Mouse (Mus musculus) lung, embryonic 15.5 days (tissue): ENCODE results near the gene Rnf41. TPM values are rescaled to one million over a fixed set of nuclear protein-coding genes. Genes with fewer than 3 reads are reported as not detected.

Experiments used
- ATAC-seq: fragments of 200-750 bp; cut with Nextera tagmentation; 2 replicates; pipeline ENCODE4 v1.8.0; 2017; ENCODE audit warnings: moderate number of reproducible peaks, borderline replicate concordance; ENCODE audit not compliant: low FRiP score, low TSS enrichment; ENCODE audit errors: extremely low read depth
- H3K27ac ChIP-seq: fragments of 300-500 bp; sonication (generic); 2 replicates; pipeline ENCODE4 v1.5.1; 2015; ENCODE audit warnings: moderate library complexity, mild to moderate bottlenecking, inconsistent platforms
- H3K27me3 ChIP-seq: fragments of 300-500 bp; sonication (generic); 2 replicates; pipeline ENCODE4 v1.6.1; 2015; ENCODE audit warnings: inconsistent platforms
- H3K36me3 ChIP-seq: fragments of 300-500 bp; sonication (generic); 2 replicates; pipeline ENCODE4 v1.6.1; 2015; ENCODE audit warnings: inconsistent platforms
- H3K4me1 ChIP-seq: fragments of 300-500 bp; sonication (generic); 2 replicates; pipeline ENCODE4 v1.6.1; 2015; ENCODE audit warnings: inconsistent platforms
- H3K4me2 ChIP-seq: fragments of 300-500 bp; sonication (generic); 2 replicates; pipeline ENCODE4 v1.6.1; 2015; ENCODE audit warnings: inconsistent platforms, mild to moderate bottlenecking, moderate library complexity
- H3K4me3 ChIP-seq: fragments of 300-500 bp; sonication (generic); 2 replicates; pipeline ENCODE4 v1.5.1; 2015; ENCODE audit warnings: mild to moderate bottlenecking, inconsistent platforms
- H3K9ac ChIP-seq: fragments of 300-500 bp; sonication (generic); 2 replicates; pipeline ENCODE4 v1.6.1; 2015; ENCODE audit warnings: inconsistent platforms
- H3K9me3 ChIP-seq: fragments of 300-500 bp; sonication (generic); 2 replicates; pipeline ENCODE4 v1.6.1; 2016; ENCODE audit warnings: inconsistent platforms
- WGBS: fragments of 180-500 bp; shearing (Covaris S2); methylation state at CpG from one replicate; pipeline ENCODE4 v1.1.7; 2015; 5-methylcytosine and 5-hydroxymethylcytosine counted together
- polyA plus RNA-seq: library from polyadenylated mRNA; unstranded; fragments of >200 nt; fragmentation: Nextera tagmentation; extraction: Ambion mirVana; gene quantifications from 2 replicates; pipeline ENCODE4 v1.2.1, GENCODE M21; 2015

Rnf41 gene
- polyA plus RNA-seq, 1 experiment from 2014 or later, result 42.1 TPM

DNA sequence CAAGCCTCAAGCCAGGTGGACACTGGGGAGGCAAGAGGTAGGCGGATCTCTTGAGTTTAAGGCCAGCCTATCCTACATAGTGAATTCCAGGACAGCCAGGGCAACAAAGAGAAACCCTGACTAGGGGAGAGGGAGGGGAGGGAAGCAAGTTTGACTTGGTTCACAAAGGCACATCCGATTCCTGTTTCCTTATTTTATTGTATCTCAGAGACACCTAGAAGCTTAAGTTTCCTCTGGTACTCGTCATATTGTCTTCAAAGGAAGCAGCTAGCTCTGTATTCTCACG, 954 bp upstream of the Rnf41 start:
- Histone ChIP-seq H3K36me3 (peaks cover 11% of the 10 kb centered on the region; the same call in 1 of the 2 replicates), H3K4me1 (peaks cover 32% of the 10 kb centered on the region)
- 16% methylated on average over 4 of the region's 4 CpGs for WGBS

GRCm38 (mm10) chr10:128412055-128412381, 561 bp downstream of the Rnf41 start:
- no peaks in the 10 kb centered on the region for H3K27me3 ChIP-seq
- peaks cover 20% of the 10 kb centered on the region for H3K36me3 ChIP-seq
- H3K4me2 ChIP-seq, result peak overlapping the region; percentile 96
- H3K9ac ChIP-seq, result peak overlapping the region; percentile 82
- H3K27ac ChIP-seq, result peak overlapping the region; percentile 97
- peak overlapping the region; percentile 89 for H3K4me3 ChIP-seq
- WGBS, result under 1% methylated on average over 14 of the region's 14 CpGs
- H3K9me3 ChIP-seq, result no peaks in the 10 kb centered on the region
- ATAC-seq, result no peak
- H3K4me1 ChIP-seq, result peaks cover 32% of the 10 kb centered on the region

More for the DNA sequence above, 954 bp upstream of the Rnf41 start:
- Histone ChIP-seq H3K4me3 (peak overlapping the region; percentile 89), H3K4me2 (peak overlapping the region; percentile 96), H3K9me3 (no peaks in the 10 kb centered on the region), H3K9ac (peak overlapping the region; percentile 74), H3K27ac (peak overlapping the region; percentile 97), H3K27me3 (no peaks in the 10 kb centered on the region)
- no peak for ATAC-seq

DNA sequence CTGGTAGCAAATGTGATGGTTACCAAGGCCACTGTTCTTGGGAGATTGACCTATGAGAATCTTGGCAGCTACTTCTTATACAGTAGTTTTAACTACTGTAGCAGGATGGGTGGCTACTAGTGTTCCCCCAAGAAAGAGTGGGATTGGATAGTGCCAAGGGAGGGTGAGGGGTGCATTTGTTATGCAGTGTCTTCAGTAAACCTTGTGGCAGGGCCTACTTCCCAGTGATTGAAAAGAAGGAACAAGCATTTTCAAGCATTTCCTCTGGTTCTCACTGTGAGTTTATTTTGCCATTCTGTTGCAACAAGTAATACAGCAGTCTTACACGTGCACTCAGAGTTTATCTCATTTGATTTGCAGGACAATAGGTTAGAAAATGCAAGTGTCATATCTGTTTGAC, 1.1 kb downstream of the Rnf41 start:
- Histone ChIP-seq H3K27me3 (no peaks in the 10 kb centered on the region), H3K36me3 (peaks cover 25% of the 10 kb centered on the region), H3K4me2 (peak overlapping the region; percentile 96), H3K9ac (peak overlapping the region; percentile 82; the same call in 1 of the 2 replicates), H3K4me1 (peaks cover 32% of the 10 kb centered on the region), H3K4me3 (peak overlapping the region; percentile 89), H3K9me3 (no peaks in the 10 kb centered on the region), H3K27ac (peak overlapping the region; percentile 97)
- ATAC-seq, result no peak
- 27% methylated on average over 1 of the region's 1 CpGs for WGBS

GRCm38 (mm10) chr10:128413076-128413475, 1.6 kb downstream of the Rnf41 start:
- Histone ChIP-seq H3K9ac (no peak overlapping the region), H3K4me3 (peak overlapping the region; percentile 89; the same call in 1 of the 2 replicates), H3K4me2 (peak overlapping the region; percentile 96), H3K27ac (no peak overlapping the region), H3K9me3 (no peaks in the 10 kb centered on the region), H3K36me3 (peaks cover 28% of the 10 kb centered on the region), H3K27me3 (no peaks in the 10 kb centered on the region), H3K4me1 (peaks cover 32% of the 10 kb centered on the region)
- WGBS, result 40% methylated on average over 1 of the region's 1 CpGs
- no peak for ATAC-seq

- Histone ChIP-seq H3K9ac (no peak overlapping the region), H3K27ac (no peak overlapping the region), H3K36me3 (peaks cover 42% of the 10 kb centered on the region), H3K4me1 (peaks cover 24% of the 10 kb centered on the region), H3K4me3 (no peak overlapping the region), H3K4me2 (no peak overlapping the region), H3K27me3 (no peaks in the 10 kb centered on the region), H3K9me3 (no peaks in the 10 kb centered on the region)
- no peak for ATAC-seq
- 77% methylated on average over 5 of the region's 5 CpGs for WGBS
Observed at GRCm38 (mm10) chr10:128414848-128415247, 3.4 kb downstream of the Rnf41 start.

- peaks cover 61% of the 10 kb centered on the region for H3K36me3 ChIP-seq
Observed at GRCm38 (mm10) chr10:128422426-128422825, 11.0 kb downstream of the Rnf41 start.

DNA sequence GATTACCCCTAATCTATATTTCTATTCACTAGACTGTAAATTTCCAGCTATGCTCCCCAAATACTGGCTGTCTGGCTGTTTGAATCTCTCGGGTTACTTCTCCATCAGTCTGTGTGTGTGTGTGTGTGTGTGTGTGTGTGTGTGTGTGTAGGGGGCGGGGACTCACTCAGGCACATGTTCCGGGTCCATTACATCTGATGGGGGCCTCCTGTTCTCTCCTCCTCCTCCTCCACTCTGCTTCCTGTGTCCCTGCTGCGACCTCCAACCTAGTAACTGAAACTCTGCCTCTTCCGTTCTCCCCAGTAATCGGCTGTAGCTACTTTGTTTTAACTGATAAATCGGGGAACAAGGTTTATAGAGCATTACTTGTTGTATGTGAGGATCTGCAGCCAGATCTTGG, 13.1 kb downstream of the Rnf41 start:
- ATAC-seq, result no peak
- no peaks in the 10 kb centered on the region for H3K27me3 ChIP-seq
- H3K4me3 ChIP-seq, result no peak overlapping the region
- no peak overlapping the region for H3K4me2 ChIP-seq
- H3K9ac ChIP-seq, result no peak overlapping the region
- no peaks in the 10 kb centered on the region for H3K4me1 ChIP-seq
- 29% methylated on average over 7 of the region's 7 CpGs for WGBS
- H3K27ac ChIP-seq, result no peak overlapping the region
- no peaks in the 10 kb centered on the region for H3K9me3 ChIP-seq
- peaks cover 57% of the 10 kb centered on the region for H3K36me3 ChIP-seq

More at GRCm38 (mm10) chr10:128422426-128422825, 11.0 kb downstream of the Rnf41 start:
- H3K4me3 ChIP-seq, result no peak overlapping the region
- H3K27me3 ChIP-seq, result no peaks in the 10 kb centered on the region
- ATAC-seq, result no peak
- H3K4me2 ChIP-seq, result no peak overlapping the region
- H3K9ac ChIP-seq, result no peak overlapping the region
- no peak overlapping the region for H3K27ac ChIP-seq
- WGBS, result 76% methylated on average over 5 of the region's 5 CpGs
- no peaks in the 10 kb centered on the region for H3K4me1 ChIP-seq
- no peaks in the 10 kb centered on the region for H3K9me3 ChIP-seq

GRCm38 (mm10) chr10:128425260-128425659, 13.8 kb downstream of the Rnf41 start:
- 67% methylated on average over 3 of the region's 3 CpGs for WGBS
- Histone ChIP-seq H3K36me3 (peaks cover 59% of the 10 kb centered on the region), H3K27me3 (no peaks in the 10 kb centered on the region), H3K9ac (no peak overlapping the region), H3K4me1 (no peaks in the 10 kb centered on the region), H3K4me2 (no peak overlapping the region), H3K27ac (no peak overlapping the region), H3K9me3 (no peaks in the 10 kb centered on the region), H3K4me3 (no peak overlapping the region)
- no peak for ATAC-seq

DNA sequence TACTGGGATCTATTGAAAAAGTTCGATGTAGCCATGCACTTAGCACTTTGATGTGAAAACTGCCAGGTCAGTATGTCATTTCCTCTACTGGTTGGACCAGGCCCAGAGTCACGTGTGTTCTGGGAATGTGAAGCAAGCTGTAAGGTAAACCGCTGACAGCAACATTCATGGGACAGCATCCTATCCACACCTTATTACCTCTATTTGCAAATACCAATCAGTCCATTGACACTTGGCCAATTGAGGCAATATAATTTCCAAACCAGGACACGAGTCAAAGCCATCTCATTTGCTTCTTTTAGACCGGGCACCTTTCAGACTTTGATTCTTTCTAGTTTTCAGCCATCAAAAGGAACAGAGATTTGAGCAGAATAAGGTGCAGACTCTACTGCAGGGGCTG, 17.6 kb downstream of the Rnf41 start:
- Histone ChIP-seq H3K9me3 (no peaks in the 10 kb centered on the region), H3K36me3 (peaks cover 51% of the 10 kb centered on the region), H3K27ac (no peak overlapping the region), H3K4me1 (no peaks in the 10 kb centered on the region), H3K9ac (no peak overlapping the region), H3K27me3 (no peaks in the 10 kb centered on the region), H3K4me2 (no peak overlapping the region), H3K4me3 (no peak overlapping the region)
- ATAC-seq, result no peak
- 85% methylated on average over 5 of the region's 5 CpGs for WGBS

- whole genome bisulfite sequencing, result 62% methylated on average over 4 of the region's 4 CpGs
- Histone ChIP-seq H3K9ac (no peak overlapping the region), H3K4me1 (no peaks in the 10 kb centered on the region), H3K9me3 (no peaks in the 10 kb centered on the region), H3K27me3 (no peaks in the 10 kb centered on the region), H3K27ac (no peak overlapping the region), H3K4me2 (no peak overlapping the region), H3K36me3 (peaks cover 53% of the 10 kb centered on the region), H3K4me3 (no peak overlapping the region)
- ATAC-seq, result no peak
Observed at GRCm38 (mm10) chr10:128429454-128429853, 18.0 kb downstream of the Rnf41 start.

DNA sequence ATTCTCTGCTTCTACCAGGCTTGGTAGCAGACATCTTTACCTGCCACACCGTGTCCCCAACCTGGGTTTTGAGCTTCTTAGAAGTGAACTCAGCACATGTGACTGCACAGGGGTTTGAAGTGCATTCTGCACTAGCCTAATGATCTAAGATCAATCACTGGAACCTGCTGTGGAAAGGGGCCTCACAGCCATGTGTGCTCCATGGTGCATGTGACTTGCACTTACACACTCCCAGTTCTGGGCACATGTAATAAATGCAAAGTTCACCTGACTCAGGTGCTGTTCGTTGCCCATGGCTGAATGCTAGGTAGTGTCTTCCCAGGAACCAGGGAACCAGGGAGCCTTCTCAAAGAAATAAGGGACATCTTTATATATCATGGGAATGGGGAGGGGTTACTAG, 22.0 kb downstream of the Rnf41 start:
- peaks cover 81% of the 10 kb centered on the region for H3K36me3 ChIP-seq
- no peak overlapping the region for H3K9ac ChIP-seq
- no peaks in the 10 kb centered on the region for H3K9me3 ChIP-seq
- no peaks in the 10 kb centered on the region for H3K4me1 ChIP-seq
- H3K4me3 ChIP-seq, result no peak overlapping the region
- no peaks in the 10 kb centered on the region for H3K27me3 ChIP-seq
- H3K27ac ChIP-seq, result no peak overlapping the region
- no peak overlapping the region for H3K4me2 ChIP-seq
- ATAC-seq, result no peak
- 91% methylated on average over 2 of the region's 2 CpGs for WGBS

DNA sequence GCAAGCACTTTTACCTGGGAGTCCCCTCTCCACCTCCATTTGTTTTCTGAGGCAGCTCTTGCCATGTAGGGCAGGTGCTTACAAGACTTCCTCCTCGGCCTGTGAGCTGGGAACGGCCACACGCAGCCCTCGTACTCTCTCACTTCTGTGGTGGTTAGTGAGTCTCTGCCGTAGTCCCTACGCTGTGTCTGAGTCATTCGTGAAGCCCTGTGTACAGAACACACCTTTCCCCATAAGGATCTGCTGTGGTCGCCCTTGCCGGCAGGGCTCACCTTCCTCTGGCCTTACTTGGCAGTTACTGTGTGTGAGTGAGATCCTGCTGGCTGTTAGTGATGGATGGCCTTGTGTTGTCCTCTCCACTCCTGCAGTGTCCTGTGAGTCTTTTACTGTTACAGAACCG, 23.2 kb downstream of the Rnf41 start:
- Histone ChIP-seq H3K4me3 (no peak overlapping the region), H3K9ac (no peak overlapping the region), H3K9me3 (no peaks in the 10 kb centered on the region), H3K27me3 (no peaks in the 10 kb centered on the region), H3K4me2 (no peak overlapping the region), H3K4me1 (no peaks in the 10 kb centered on the region), H3K27ac (no peak overlapping the region), H3K36me3 (peaks cover 81% of the 10 kb centered on the region)
- WGBS, result 72% methylated on average over 10 of the region's 10 CpGs
- ATAC-seq, result no peak

- Histone ChIP-seq H3K27ac (no peak overlapping the region), H3K36me3 (peaks cover 81% of the 10 kb centered on the region), H3K4me2 (no peak overlapping the region), H3K4me3 (no peak overlapping the region), H3K9ac (no peak overlapping the region), H3K27me3 (no peaks in the 10 kb centered on the region), H3K9me3 (no peaks in the 10 kb centered on the region), H3K4me1 (no peaks in the 10 kb centered on the region)
- no peak for ATAC-seq
- WGBS, result 82% methylated on average over 17 of the region's 17 CpGs
Observed at GRCm38 (mm10) chr10:128435186-128435823, 23.8 kb downstream of the Rnf41 start.
